Mouse (Mus musculus): ENCODE data around the gene Plekhb1.

The Plekhb1 gene

GRCm38 (mm10) chr7:100662231-100662630 lies at the start of gene Plekhb1:
TSS of gene Plekhb1 (minus strand) at chr7:100662414.
- no peak for DNase-seq (ENCODE audit: low spot score in 2 of 2)

GRCm38 (mm10) chr7:100706883-100707480 lies 44.8 kb upstream of the Plekhb1 start:
- DNase-seq (ENCODE audit: low spot score in 2 of 2): no peak

- DNase-seq (ENCODE audit: low spot score in 2 of 2): peak; percentile 92 to 94
Measured at GRCm38 (mm10) chr7:100706143-100706841, 44.1 kb upstream of the Plekhb1 start, which contains the start of gene Fam168a. TSS of gene Fam168a (plus strand) at chr7:100706635.

- DNase-seq (ENCODE audit: low spot score in 2 of 2): no peak
Measured at GRCm38 (mm10) chr7:100699771-100700770, 37.9 kb upstream of the Plekhb1 start.

- DNase-seq (ENCODE audit: low spot score in 2 of 2): no peak
Measured at GRCm38 (mm10) chr7:100693199-100693598, 31.0 kb upstream of the Plekhb1 start.

GRCm38 (mm10) chr7:100688471-100688870 lies 26.3 kb upstream of the Plekhb1 start:
- DNase-seq (ENCODE audit: low spot score in 2 of 2): no peak

- peak; percentile 51 to 75 for DNase-seq (ENCODE audit: low spot score in 2 of 2)
Measured at GRCm38 (mm10) chr7:100685061-100686030, 23.1 kb upstream of the Plekhb1 start.

- DNase-seq (ENCODE audit: low spot score in 2 of 2): peak; percentile 26 to 41
Measured at GRCm38 (mm10) chr7:100684538-100684937, 22.3 kb upstream of the Plekhb1 start.

GRCm38 (mm10) chr7:100684081-100684480 lies 21.9 kb upstream of the Plekhb1 start:
- DNase-seq (ENCODE audit: low spot score in 2 of 2): no peak

GRCm38 (mm10) chr7:100683241-100683640 lies 21.0 kb upstream of the Plekhb1 start:
- no peak for DNase-seq (ENCODE audit: low spot score in 2 of 2)

GRCm38 (mm10) chr7:100681132-100681531 lies 18.9 kb upstream of the Plekhb1 start:
- no peak for DNase-seq (ENCODE audit: low spot score in 2 of 2)

- no peak for DNase-seq (ENCODE audit: low spot score in 2 of 2)
Measured at GRCm38 (mm10) chr7:100678948-100679880, 17.0 kb upstream of the Plekhb1 start.

- DNase-seq (ENCODE audit: low spot score in 2 of 2): peak in 1 of 2 experiments; percentile 23
Measured at GRCm38 (mm10) chr7:100678052-100678451, 15.8 kb upstream of the Plekhb1 start.

GRCm38 (mm10) chr7:100674941-100675340 lies 12.7 kb upstream of the Plekhb1 start:
- DNase-seq (ENCODE audit: low spot score in 2 of 2): no peak

GRCm38 (mm10) chr7:100673452-100673851 lies 11.2 kb upstream of the Plekhb1 start:
- no peak for DNase-seq (ENCODE audit: low spot score in 2 of 2)

GRCm38 (mm10) chr7:100670646-100671045 lies 8.4 kb upstream of the Plekhb1 start:
- DNase-seq (ENCODE audit: low spot score in 2 of 2): no peak

GRCm38 (mm10) chr7:100663729-100664304 lies 1.6 kb upstream of the Plekhb1 start:
- no peak for DNase-seq (ENCODE audit: low spot score in 2 of 2)

- DNase-seq (ENCODE audit: low spot score in 2 of 2): peak; percentile 82 to 90
Measured at GRCm38 (mm10) chr7:100663190-100663589, 976 bp upstream of the Plekhb1 start.

GRCm38 (mm10) chr7:100661264-100661663 lies 950 bp downstream of the Plekhb1 start:
- DNase-seq (ENCODE audit: low spot score in 2 of 2): no peak
